Mouse (Mus musculus): ENCODE data around the gene Tprg. TPM values are rescaled to one million over a fixed set of nuclear protein-coding genes. Genes with fewer than 3 reads are reported as not detected.

Gene Tprg
- total and polyA plus RNA-seq, 3 experiments = not detected

DNA sequence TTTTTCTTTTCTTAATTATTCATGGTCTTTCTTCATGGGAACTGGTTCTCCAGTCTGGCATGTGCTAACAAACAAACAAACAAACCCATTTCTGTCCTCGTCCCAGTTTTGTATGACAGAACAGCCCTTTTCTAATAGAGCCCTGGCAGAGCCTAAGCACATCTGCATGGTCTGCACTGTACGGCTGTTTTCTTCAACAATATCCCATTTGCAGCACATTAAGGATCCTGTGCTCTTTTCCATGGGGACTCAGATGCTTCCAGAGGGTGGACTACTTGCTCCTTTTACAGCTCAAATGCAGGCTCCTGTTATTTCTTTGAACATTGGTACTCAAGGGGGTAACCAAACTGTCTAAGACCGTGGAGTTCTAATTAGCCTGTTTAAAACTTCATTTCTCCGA, 178.1 kb downstream of the Tprg start:
- dilution Hi-C loops (cut with MboI; ENCODE audit: extremely low pct_ligation_motif_present, extremely low pct_unique_long_range_greater_than_20kb, low sequenced_read_pairs) (no loop called here), in situ Hi-C loops (cut with MboI; ENCODE audit: low pct_ligation_motif_present, low pct_unique_long_range_greater_than_20kb, low sequenced_read_pairs) (no loop called here)
- Histone ChIP-seq H3K9ac (ENCODE audit: insufficient read depth, low read depth) (no peak overlapping the region), H3K27ac (ENCODE audit: insufficient read depth, low read depth) (no peak overlapping the region), H3K4me3 (replicated peaks in 1 of 3; ENCODE audit: low read depth in 2 of 3, low read length in 2 of 3, poor library complexity in 1 of 3) (no peak overlapping the region), H3K79me2 (replicated peaks; ENCODE audit: control insufficient read depth, extremely low read depth, insufficient read depth, poor library complexity, severe bottlenecking) (no peaks in the 10 kb centered on the region), H3K9me3 (replicated peaks; ENCODE audit: low read length) (no peaks in the 10 kb centered on the region), H3K4me1 (ENCODE audit: control insufficient read depth in 1 of 2, insufficient read depth in 2 of 2) (no peaks in the 10 kb centered on the region), H3K36me3 (replicated peaks in 1 of 2; ENCODE audit: control insufficient read depth in 1 of 2, insufficient read depth in 1 of 2, low read length in 1 of 2) (no peaks in the 10 kb centered on the region), H3K4me2 (ENCODE audit: insufficient read depth, low read depth, poor library complexity, severe bottlenecking) (no peak overlapping the region), H3K27me3 (replicated peaks) (no peaks in the 10 kb centered on the region)
- no peak for DNase-seq (ENCODE audit: extremely low read depth)
- TF ChIP-seq NRF1 (IDR thresholded peaks at IDR 0.05; ENCODE audit: low read depth, low read length) (no peak), RAD21 (IDR thresholded peaks at IDR 0.05; ENCODE audit: low read depth, low read length) (no peak), TCF12 (IDR thresholded peaks at IDR 0.05; ENCODE audit: low read depth, low read length) (no peak), RCOR1 (conservative IDR thresholded peaks at IDR 0.05; ENCODE audit: low read depth, low read length) (no peak), UBTF (IDR thresholded peaks at IDR 0.05; ENCODE audit: low read depth, low read length) (no peak), CHD2 (IDR thresholded peaks at IDR 0.05; ENCODE audit: low read length) (no peak), MAX (IDR thresholded peaks at IDR 0.05; ENCODE audit: low read length) (no peak), PAX5 (IDR thresholded peaks at IDR 0.05; ENCODE audit: low read length) (no peak), TBP (conservative IDR thresholded peaks at IDR 0.05; ENCODE audit: low read depth, low read length) (no peak), HCFC1 (IDR thresholded peaks at IDR 0.05; ENCODE audit: low read depth, low read length) (no peak), JUND (conservative IDR thresholded peaks at IDR 0.05; ENCODE audit: low read depth, low read length) (no peak), POLR2A (IDR thresholded peaks at IDR 0.05; ENCODE audit: low read depth, low read length) (no peak), KAT2A (IDR thresholded peaks at IDR 0.05; ENCODE audit: insufficient replicate concordance, low read length) (no peak), POLR2AphosphoS2 (IDR thresholded peaks at IDR 0.05; ENCODE audit: low read depth, low read length) (no peak), ZNF384 (IDR thresholded peaks at IDR 0.05; ENCODE audit: low read depth, low read length) (no peak), MYC (IDR thresholded peaks at IDR 0.05; ENCODE audit: low read depth, low read length) (no peak), JUN (IDR thresholded peaks at IDR 0.05; ENCODE audit: insufficient read depth, low read depth, low read length) (no peak)

DNA sequence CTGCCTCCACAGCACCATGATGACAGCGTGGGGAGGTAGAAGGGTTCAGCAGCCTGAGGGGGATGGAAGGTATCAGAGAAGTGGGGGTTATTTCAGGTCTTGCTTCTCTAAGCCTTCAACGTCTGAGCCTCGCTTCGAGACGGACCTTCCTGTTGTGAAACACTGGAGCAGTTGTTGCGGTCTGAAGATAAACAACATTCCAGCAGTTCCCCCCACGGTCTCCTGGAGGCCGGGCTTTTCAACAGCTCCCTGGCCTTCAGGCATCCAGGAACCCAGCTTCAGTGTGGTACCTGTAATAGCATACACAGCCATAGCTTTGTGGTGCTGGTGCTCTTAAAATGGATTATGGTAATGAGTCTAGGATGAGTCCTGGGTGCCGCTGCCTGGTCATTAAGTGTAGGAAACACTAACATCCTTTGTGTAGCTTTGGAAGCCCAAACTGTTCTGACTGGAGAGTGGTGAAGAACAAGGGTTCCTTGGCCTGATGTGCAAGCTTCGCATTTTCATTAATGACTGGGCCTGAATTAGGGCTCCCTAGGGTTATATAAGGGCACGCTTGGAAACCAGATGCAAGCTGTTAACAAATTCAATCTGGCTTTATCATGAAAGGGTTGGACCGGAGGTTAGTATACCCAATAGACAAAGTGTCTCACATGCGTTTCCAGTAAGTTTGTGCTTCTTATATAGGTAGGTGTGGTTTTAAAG, 179.0 kb downstream of the Tprg start:
- H3K9me3 ChIP-seq (replicated peaks; ENCODE audit: low read length) = no peaks in the 10 kb centered on the region
- H3K79me2 ChIP-seq (replicated peaks; ENCODE audit: control insufficient read depth, extremely low read depth, insufficient read depth, poor library complexity, severe bottlenecking) = no peaks in the 10 kb centered on the region
- H3K27me3 ChIP-seq (replicated peaks) = no peaks in the 10 kb centered on the region
- H3K9ac ChIP-seq (ENCODE audit: insufficient read depth, low read depth) = no peak overlapping the region
- in situ Hi-C loops (cut with MboI; ENCODE audit: low pct_ligation_motif_present, low pct_unique_long_range_greater_than_20kb, low sequenced_read_pairs) (no loop called here), dilution Hi-C loops (cut with MboI; ENCODE audit: extremely low pct_ligation_motif_present, extremely low pct_unique_long_range_greater_than_20kb, low sequenced_read_pairs) (no loop called here)
- H3K4me2 ChIP-seq (ENCODE audit: insufficient read depth, low read depth, poor library complexity, severe bottlenecking) = no peak overlapping the region
- no peak overlapping the region for H3K27ac ChIP-seq (ENCODE audit: insufficient read depth, low read depth)
- H3K36me3 ChIP-seq (replicated peaks in 1 of 2; ENCODE audit: control insufficient read depth in 1 of 2, insufficient read depth in 1 of 2, low read length in 1 of 2) = no peaks in the 10 kb centered on the region
- TF ChIP-seq CHD1 (IDR thresholded peaks at IDR 0.05; ENCODE audit: low read depth, low read length) (no peak), UBTF (IDR thresholded peaks at IDR 0.05; ENCODE audit: low read depth, low read length) (no peak), POLR2AphosphoS2 (IDR thresholded peaks at IDR 0.05; ENCODE audit: low read depth, low read length) (no peak), MAFK (IDR thresholded peaks at IDR 0.05; ENCODE audit: insufficient replicate concordance, low read length) (no peak), IRF4 (IDR thresholded peaks at IDR 0.05; ENCODE audit: low read depth, low read length) (no peak), SMC3 (IDR thresholded peaks at IDR 0.05; ENCODE audit: low read depth, low read length) (no peak), CTCF (conservative IDR thresholded peaks at IDR 0.05 in 1 of 2, IDR thresholded peaks at IDR 0.05 in 1 of 2; ENCODE audit: low read depth in 2 of 2, low read length in 2 of 2) (no peak)
- DNase-seq (ENCODE audit: extremely low read depth) = no peak
- no peaks in the 10 kb centered on the region for H3K4me1 ChIP-seq (ENCODE audit: control insufficient read depth in 1 of 2, insufficient read depth in 2 of 2)
- no peak overlapping the region for H3K4me3 ChIP-seq (replicated peaks in 1 of 3; ENCODE audit: low read depth in 2 of 3, low read length in 2 of 3, poor library complexity in 1 of 3)

Data from CH12.LX (cell line).